Mouse (Mus musculus): Measurements from ENCODE around the gene Chl1. TPM values are rescaled to one million over a fixed set of nuclear protein-coding genes. Genes with fewer than 3 reads are reported as not detected.

The Chl1 gene
- polyA plus RNA-seq, 1 experiment, result not detected

GRCm38 (mm10) chr6:103656778-103657177, 146.4 kb downstream of the Chl1 start:
- Histone ChIP-seq H3K27ac (ENCODE audit: insufficient read depth, low read length) (no peak overlapping the region), H3K36me3 (ENCODE audit: control insufficient read depth, insufficient read depth, low read length, poor library complexity, severe bottlenecking) (no peaks in the 10 kb centered on the region), H3K9me3 (replicated peaks; ENCODE audit: control insufficient read depth, insufficient read depth, low read length, poor library complexity, severe bottlenecking) (no peaks in the 10 kb centered on the region), H3K27me3 (ENCODE audit: control insufficient read depth, insufficient read depth, low read length, poor library complexity, severe bottlenecking) (no peaks in the 10 kb centered on the region; the same call in 1 of the 2 replicates), H3K4me1 (ENCODE audit: control insufficient read depth, insufficient read depth, low read length) (no peaks in the 10 kb centered on the region), H3K4me3 (ENCODE audit: low read depth, low read length) (no peak overlapping the region), H3K9ac (ENCODE audit: low read depth, poor library complexity, severe bottlenecking) (no peak overlapping the region)
- TF ChIP-seq POLR2A (IDR thresholded peaks at IDR 0.05; ENCODE audit: insufficient read depth, low read length) (no peak), EP300 (IDR thresholded peaks at IDR 0.05; ENCODE audit: insufficient read depth, low read depth, low read length) (no peak), CTCF (IDR thresholded peaks at IDR 0.05; ENCODE audit: low read depth, low read length) (no peak)

GRCm38 (mm10) chr6:103659173-103659572, 148.8 kb downstream of the Chl1 start:
- Histone ChIP-seq H3K36me3 (ENCODE audit: control insufficient read depth, insufficient read depth, low read length, poor library complexity, severe bottlenecking) (no peaks in the 10 kb centered on the region), H3K27ac (ENCODE audit: insufficient read depth, low read length) (no peak overlapping the region), H3K9ac (ENCODE audit: low read depth, poor library complexity, severe bottlenecking) (no peak overlapping the region), H3K27me3 (ENCODE audit: control insufficient read depth, insufficient read depth, low read length, poor library complexity, severe bottlenecking) (no peaks in the 10 kb centered on the region), H3K4me3 (ENCODE audit: low read depth, low read length) (no peak overlapping the region), H3K4me1 (ENCODE audit: control insufficient read depth, insufficient read depth, low read length) (no peaks in the 10 kb centered on the region), H3K9me3 (replicated peaks; ENCODE audit: control insufficient read depth, insufficient read depth, low read length, poor library complexity, severe bottlenecking) (no peaks in the 10 kb centered on the region)
- no peak for TF ChIP-seq EP300 (IDR thresholded peaks at IDR 0.05; ENCODE audit: insufficient read depth, low read depth, low read length)
- TF ChIP-seq POLR2A (IDR thresholded peaks at IDR 0.05; ENCODE audit: insufficient read depth, low read length), result no peak
- no peak for TF ChIP-seq CTCF (IDR thresholded peaks at IDR 0.05; ENCODE audit: low read depth, low read length)

- Histone ChIP-seq H3K4me1 (ENCODE audit: control insufficient read depth, insufficient read depth, low read length) (no peaks in the 10 kb centered on the region), H3K36me3 (ENCODE audit: control insufficient read depth, insufficient read depth, low read length, poor library complexity, severe bottlenecking) (no peaks in the 10 kb centered on the region), H3K4me3 (ENCODE audit: low read depth, low read length) (no peak overlapping the region), H3K9ac (ENCODE audit: low read depth, poor library complexity, severe bottlenecking) (no peak overlapping the region), H3K27ac (ENCODE audit: insufficient read depth, low read length) (no peak overlapping the region), H3K27me3 (ENCODE audit: control insufficient read depth, insufficient read depth, low read length, poor library complexity, severe bottlenecking) (no peaks in the 10 kb centered on the region), H3K9me3 (replicated peaks; ENCODE audit: control insufficient read depth, insufficient read depth, low read length, poor library complexity, severe bottlenecking) (no peaks in the 10 kb centered on the region)
- TF ChIP-seq CTCF (IDR thresholded peaks at IDR 0.05; ENCODE audit: low read depth, low read length), result no peak
- TF ChIP-seq EP300 (IDR thresholded peaks at IDR 0.05; ENCODE audit: insufficient read depth, low read depth, low read length), result no peak
- TF ChIP-seq POLR2A (IDR thresholded peaks at IDR 0.05; ENCODE audit: insufficient read depth, low read length), result no peak
Observed at GRCm38 (mm10) chr6:103665206-103665605, 154.8 kb downstream of the Chl1 start.

GRCm38 (mm10) chr6:103665677-103666316, 155.4 kb downstream of the Chl1 start:
- Histone ChIP-seq H3K4me3 (ENCODE audit: low read depth, low read length) (no peak overlapping the region), H3K36me3 (ENCODE audit: control insufficient read depth, insufficient read depth, low read length, poor library complexity, severe bottlenecking) (no peaks in the 10 kb centered on the region), H3K9ac (ENCODE audit: low read depth, poor library complexity, severe bottlenecking) (no peak overlapping the region), H3K9me3 (replicated peaks; ENCODE audit: control insufficient read depth, insufficient read depth, low read length, poor library complexity, severe bottlenecking) (no peaks in the 10 kb centered on the region), H3K27me3 (ENCODE audit: control insufficient read depth, insufficient read depth, low read length, poor library complexity, severe bottlenecking) (no peaks in the 10 kb centered on the region), H3K4me1 (ENCODE audit: control insufficient read depth, insufficient read depth, low read length) (no peaks in the 10 kb centered on the region), H3K27ac (ENCODE audit: insufficient read depth, low read length) (no peak overlapping the region)
- TF ChIP-seq CTCF (IDR thresholded peaks at IDR 0.05; ENCODE audit: low read depth, low read length) (no peak), POLR2A (IDR thresholded peaks at IDR 0.05; ENCODE audit: insufficient read depth, low read length) (no peak), EP300 (IDR thresholded peaks at IDR 0.05; ENCODE audit: insufficient read depth, low read depth, low read length) (no peak)

- Histone ChIP-seq H3K9me3 (replicated peaks; ENCODE audit: control insufficient read depth, insufficient read depth, low read length, poor library complexity, severe bottlenecking) (no peaks in the 10 kb centered on the region), H3K4me3 (ENCODE audit: low read depth, low read length) (no peak overlapping the region), H3K36me3 (ENCODE audit: control insufficient read depth, insufficient read depth, low read length, poor library complexity, severe bottlenecking) (no peaks in the 10 kb centered on the region), H3K27ac (ENCODE audit: insufficient read depth, low read length) (no peak overlapping the region), H3K27me3 (ENCODE audit: control insufficient read depth, insufficient read depth, low read length, poor library complexity, severe bottlenecking) (no peaks in the 10 kb centered on the region), H3K4me1 (ENCODE audit: control insufficient read depth, insufficient read depth, low read length) (no peaks in the 10 kb centered on the region), H3K9ac (ENCODE audit: low read depth, poor library complexity, severe bottlenecking) (no peak overlapping the region)
- no peak for TF ChIP-seq POLR2A (IDR thresholded peaks at IDR 0.05; ENCODE audit: insufficient read depth, low read length)
- TF ChIP-seq CTCF (IDR thresholded peaks at IDR 0.05; ENCODE audit: low read depth, low read length), result no peak
- TF ChIP-seq EP300 (IDR thresholded peaks at IDR 0.05; ENCODE audit: insufficient read depth, low read depth, low read length), result no peak
Observed at GRCm38 (mm10) chr6:103673111-103673510, 162.7 kb downstream of the Chl1 start.

- H3K4me3 ChIP-seq (ENCODE audit: low read depth, low read length), result no peak overlapping the region
- no peaks in the 10 kb centered on the region for H3K36me3 ChIP-seq (ENCODE audit: control insufficient read depth, insufficient read depth, low read length, poor library complexity, severe bottlenecking)
- H3K27me3 ChIP-seq (ENCODE audit: control insufficient read depth, insufficient read depth, low read length, poor library complexity, severe bottlenecking), result no peaks in the 10 kb centered on the region
- H3K4me1 ChIP-seq (ENCODE audit: control insufficient read depth, insufficient read depth, low read length), result no peaks in the 10 kb centered on the region
- TF ChIP-seq POLR2A (IDR thresholded peaks at IDR 0.05; ENCODE audit: insufficient read depth, low read length), result no peak
- TF ChIP-seq CTCF (IDR thresholded peaks at IDR 0.05; ENCODE audit: low read depth, low read length), result no peak
- no peak for TF ChIP-seq EP300 (IDR thresholded peaks at IDR 0.05; ENCODE audit: insufficient read depth, low read depth, low read length)
- no peak overlapping the region for H3K27ac ChIP-seq (ENCODE audit: insufficient read depth, low read length)
- no peak overlapping the region for H3K9ac ChIP-seq (ENCODE audit: low read depth, poor library complexity, severe bottlenecking)
- no peaks in the 10 kb centered on the region for H3K9me3 ChIP-seq (replicated peaks; ENCODE audit: control insufficient read depth, insufficient read depth, low read length, poor library complexity, severe bottlenecking)
Observed at GRCm38 (mm10) chr6:103674332-103674731, 163.9 kb downstream of the Chl1 start.

All from ES-Bruce4 (cell line).